Mouse (Mus musculus) granulocyte monocyte progenitor cell, adult 5-6 weeks (primary cell): ENCODE results near the gene Svs1. TPM values are rescaled to one million over a fixed set of nuclear protein-coding genes. Genes with fewer than 3 reads are reported as not detected.

Experiments used
- total RNA-seq, 2 experiments: library from RNA; stranded (forward) in 1 of 2; stranded (reverse) in 1 of 2; fragments of 200-712, 200-1000 nt in 1 of 2; fragments of >200 nt in 1 of 2; fragmentation: Nextera tagmentation in 1 of 2; gene quantifications; 2 replicates each; pipeline ENCODE4 v1.2.3; 2014 to 2017

Svs1 gene
- total RNA-seq, 2 experiments from 2014 or later, result not detected

Other genes with a start within 250 kb of the Svs1 start
- gene Gimap1, start 247.8 kb upstream of the Svs1 start, total RNA-seq (2014; fragmentation: Nextera tagmentation), result 0.43 and 3.1 TPM in 2 replicates
- 0.93 and 2.0 TPM in 2 replicates for gene Gimap1, start 247.8 kb upstream of the Svs1 start, total RNA-seq (2017)
- gene Gimap5, start 240.7 kb upstream of the Svs1 start, total RNA-seq (2014; fragmentation: Nextera tagmentation), result 0.75 TPM in 1 of 2 replicates, not detected in the other
- gene Gimap5, start 240.7 kb upstream of the Svs1 start, total RNA-seq (2017), result 0.09 TPM in 1 of 2 replicates, not detected in the other
- gene Gimap3, start 216.0 kb upstream of the Svs1 start, total RNA-seq (2014; fragmentation: Nextera tagmentation), result not detected in 2 replicates
- 0.34 TPM in 1 of 2 replicates, not detected in the other for gene Gimap3, start 216.0 kb upstream of the Svs1 start, total RNA-seq (2017)
- 36.2 and 69.4 TPM in 2 replicates for gene Tmem176a, start 145.9 kb upstream of the Svs1 start, total RNA-seq (2014; fragmentation: Nextera tagmentation)
- gene Tmem176a, start 145.9 kb upstream of the Svs1 start, total RNA-seq (2017), result 18.9 and 45.3 TPM in 2 replicates
- 127 TPM in 2 replicates for gene Tmem176b, start 145.4 kb upstream of the Svs1 start, total RNA-seq (2014; fragmentation: Nextera tagmentation)
- gene Tmem176b, start 145.4 kb upstream of the Svs1 start, total RNA-seq (2017), result 88.4 and 105 TPM in 2 replicates
- 0.41 and 1.8 TPM in 2 replicates for gene Aoc1, start 114.0 kb upstream of the Svs1 start, total RNA-seq (2014; fragmentation: Nextera tagmentation)
- gene Aoc1, start 114.0 kb upstream of the Svs1 start, total RNA-seq (2017), result 0.69 TPM in 1 of 2 replicates, not detected in the other
- not detected in 2 replicates for gene 1600015I10Rik, start 57.0 kb upstream of the Svs1 start, total RNA-seq (2014; fragmentation: Nextera tagmentation)
- not detected in 2 replicates for gene 1600015I10Rik, start 57.0 kb upstream of the Svs1 start, total RNA-seq (2017)
- gene Doxl2, start 11.9 kb upstream of the Svs1 start, total RNA-seq (2014; fragmentation: Nextera tagmentation), result not detected in 2 replicates
- not detected in 2 replicates for gene Doxl2, start 11.9 kb upstream of the Svs1 start, total RNA-seq (2017)
- 2.5 TPM in 1 of 2 replicates, not detected in the other for gene Gpnmb, start 49.7 kb downstream of the Svs1 start, total RNA-seq (2014; fragmentation: Nextera tagmentation)
- 0.26 TPM in 1 of 2 replicates, not detected in the other for gene Gpnmb, start 49.7 kb downstream of the Svs1 start, total RNA-seq (2017)
- gene Malsu1, start 86.9 kb downstream of the Svs1 start, total RNA-seq (2014; fragmentation: Nextera tagmentation), result 30.3 and 42.4 TPM in 2 replicates
- 14.2 and 23.8 TPM in 2 replicates for gene Malsu1, start 86.9 kb downstream of the Svs1 start, total RNA-seq (2017)
- gene Igf2bp3, start 228.1 kb downstream of the Svs1 start, total RNA-seq (2014; fragmentation: Nextera tagmentation), result 0.26 TPM in 1 of 2 replicates, not detected in the other
- gene Igf2bp3, start 228.1 kb downstream of the Svs1 start, total RNA-seq (2017), result under 0.01 and 0.09 TPM in 2 replicates